Mouse (Mus musculus) megakaryocyte, embryonic 14.5 days (primary cell): ENCODE measurements around the gene Lgals8. TPM values are rescaled to one million over a fixed set of nuclear protein-coding genes. Genes with fewer than 3 reads are reported as not detected.
"Not testable (repeated sequence)": the region's sequence is repeated elsewhere in the genome, so short reads cannot be mapped to it uniquely, and the experiment has no call there.

ENCODE experiments used
- H3K27me3 ChIP-seq: replicated peaks from 2 replicates; pipeline ENCODE3; 2012; ENCODE audit warnings: inconsistent platforms
- H3K36me3 ChIP-seq: replicated peaks from 2 replicates; pipeline ENCODE3; 2012; ENCODE audit warnings: low read length, inconsistent platforms, mixed read lengths
- H3K4me1 ChIP-seq: 2 replicates; pipeline ENCODE4 v1.6.1; 2012; ENCODE audit warnings: inconsistent platforms
- H3K4me3 ChIP-seq: replicated peaks from 2 replicates; pipeline ENCODE3; 2012; ENCODE audit warnings: moderate library complexity, mild to moderate bottlenecking, inconsistent platforms
- H3K9me3 ChIP-seq: 2 replicates; pipeline ENCODE4 v1.6.1; 2012; ENCODE audit warnings: inconsistent platforms
- FLI1 ChIP-seq: IDR thresholded peaks from 2 replicates; pipeline ENCODE4 v1.6.1; 2012; ENCODE audit warnings: low read length, inconsistent platforms, mixed read lengths
- GATA1 ChIP-seq: IDR thresholded peaks from 3 replicates; pipeline ENCODE4 v1.6.1; 2012; ENCODE audit warnings: mixed read lengths, low read length, inconsistent platforms, borderline replicate concordance
- polyA plus RNA-seq: library from polyadenylated mRNA; stranded (reverse); fragments of >175 nt; gene quantifications from 2 replicates; pipeline ENCODE4 v1.2.3, GENCODE M21; 2012; ENCODE audit warnings: low replicate concordance; ENCODE audit not compliant: insufficient read depth

The Lgals8 gene
- polyA plus RNA-seq, 1 experiment = 4.5 TPM

DNA sequence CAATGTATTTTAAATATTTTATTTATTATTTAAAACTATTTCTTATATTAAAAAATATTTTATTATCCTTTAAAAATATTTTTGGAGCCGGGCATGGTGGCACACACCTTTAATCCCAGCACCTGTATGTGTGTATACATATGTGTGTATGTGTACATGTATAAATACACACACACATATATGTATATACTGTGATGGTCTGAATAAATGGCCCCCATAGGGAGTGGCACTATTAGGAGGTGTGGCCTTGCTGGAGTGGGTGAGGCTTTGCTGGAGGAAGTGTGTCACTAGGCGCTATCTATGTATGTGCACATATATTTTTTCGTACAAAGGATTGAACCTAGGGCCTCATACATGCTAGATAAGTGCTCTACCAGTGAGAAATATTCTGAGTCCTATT, 27.8 kb upstream of the Lgals8 start:
- H3K4me3 ChIP-seq = no peak overlapping the region
- peaks cover 1% of the 10 kb centered on the region for H3K27me3 ChIP-seq
- no peaks in the 10 kb centered on the region for H3K36me3 ChIP-seq
- H3K4me1 ChIP-seq = peaks cover 1% of the 10 kb centered on the region
- no peaks in the 10 kb centered on the region for H3K9me3 ChIP-seq
- TF ChIP-seq FLI1 (no peak), GATA1 (no peak)

- Histone ChIP-seq H3K4me3 (no peak overlapping the region), H3K9me3 (no peaks in the 10 kb centered on the region), H3K36me3 (no peaks in the 10 kb centered on the region), H3K27me3 (peaks cover 9% of the 10 kb centered on the region), H3K4me1 (peaks cover 11% of the 10 kb centered on the region)
- TF ChIP-seq FLI1 (no peak), GATA1 (no peak)
These were observed 20.9 kb upstream of the Lgals8 start for GRCm38 (mm10) chr13:12485640-12486039.

- H3K4me3 ChIP-seq = no peak overlapping the region
- H3K9me3 ChIP-seq = no peaks in the 10 kb centered on the region
- H3K27me3 ChIP-seq = peaks cover 9% of the 10 kb centered on the region
- H3K36me3 ChIP-seq = no peaks in the 10 kb centered on the region
- peaks cover 11% of the 10 kb centered on the region for H3K4me1 ChIP-seq
- TF ChIP-seq GATA1 (no peak), FLI1 (no peak)
These were observed 20.5 kb upstream of the Lgals8 start for GRCm38 (mm10) chr13:12485197-12485596.

DNA sequence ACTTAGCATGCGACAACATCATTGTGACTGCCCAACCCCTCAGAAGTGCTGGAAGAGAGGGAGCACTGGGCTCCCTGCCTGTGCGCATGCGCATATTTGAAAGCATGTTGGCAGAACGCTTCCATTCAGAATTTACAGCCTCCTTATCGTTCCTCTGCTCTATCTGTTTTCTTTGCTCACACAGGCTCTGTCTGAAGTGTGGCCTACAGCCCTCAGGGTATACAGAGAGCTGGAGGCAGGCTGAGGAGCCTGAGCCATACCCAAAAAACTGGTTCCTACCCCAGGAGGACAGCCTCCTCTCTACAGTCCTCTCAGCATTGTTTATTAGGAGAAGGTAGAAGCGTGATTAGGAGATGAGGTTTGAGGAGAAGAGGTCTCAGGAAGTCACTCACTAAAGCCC, 15.1 kb upstream of the Lgals8 start:
- Histone ChIP-seq H3K9me3 (no peaks in the 10 kb centered on the region), H3K27me3 (peaks cover 5% of the 10 kb centered on the region), H3K36me3 (no peaks in the 10 kb centered on the region), H3K4me3 (no peak overlapping the region), H3K4me1 (peaks cover 9% of the 10 kb centered on the region)
- TF ChIP-seq GATA1 (no peak), FLI1 (no peak)

DNA sequence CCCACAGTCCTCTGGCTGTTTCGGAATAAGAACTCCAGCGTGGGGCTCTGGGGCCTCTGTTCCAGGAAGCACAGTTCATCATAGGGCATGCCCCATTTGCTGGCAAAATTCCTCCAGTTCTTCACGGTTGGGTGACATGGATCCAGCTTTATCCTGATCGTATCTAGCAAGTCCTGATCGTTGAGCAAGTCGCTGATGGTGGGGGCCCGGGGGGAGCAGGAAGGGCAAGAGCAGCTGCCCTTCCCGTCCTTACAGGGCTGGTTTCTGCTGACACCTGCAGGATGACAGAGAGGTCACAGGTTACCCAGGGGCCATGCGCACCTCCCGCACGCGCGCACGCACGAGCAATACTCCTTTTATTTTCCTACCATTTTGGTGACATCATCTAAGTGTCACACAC, 13.6 kb upstream of the Lgals8 start:
- Histone ChIP-seq H3K4me1 (peaks cover 9% of the 10 kb centered on the region), H3K27me3 (peaks cover 5% of the 10 kb centered on the region), H3K4me3 (no peak overlapping the region), H3K9me3 (no peaks in the 10 kb centered on the region), H3K36me3 (no peaks in the 10 kb centered on the region)
- TF ChIP-seq FLI1 = no peak
- TF ChIP-seq GATA1 = no peak

GRCm38 (mm10) chr13:12476886-12477285, 12.1 kb upstream of the Lgals8 start:
- Histone ChIP-seq H3K9me3 (no peaks in the 10 kb centered on the region), H3K4me3 (no peak overlapping the region), H3K36me3 (no peaks in the 10 kb centered on the region), H3K27me3 (peaks cover 10% of the 10 kb centered on the region), H3K4me1 (peaks cover 9% of the 10 kb centered on the region)
- TF ChIP-seq FLI1 (no peak), GATA1 (no peak)

- peaks cover 16% of the 10 kb centered on the region for H3K27me3 ChIP-seq
- H3K4me1 ChIP-seq = peaks cover 9% of the 10 kb centered on the region
- no peak overlapping the region for H3K4me3 ChIP-seq
- no peak for TF ChIP-seq GATA1
- TF ChIP-seq FLI1 = no peak
- H3K36me3 ChIP-seq = no peaks in the 10 kb centered on the region
- H3K9me3 ChIP-seq = no peaks in the 10 kb centered on the region
These were observed 10.5 kb upstream of the Lgals8 start for GRCm38 (mm10) chr13:12475239-12475638.

DNA sequence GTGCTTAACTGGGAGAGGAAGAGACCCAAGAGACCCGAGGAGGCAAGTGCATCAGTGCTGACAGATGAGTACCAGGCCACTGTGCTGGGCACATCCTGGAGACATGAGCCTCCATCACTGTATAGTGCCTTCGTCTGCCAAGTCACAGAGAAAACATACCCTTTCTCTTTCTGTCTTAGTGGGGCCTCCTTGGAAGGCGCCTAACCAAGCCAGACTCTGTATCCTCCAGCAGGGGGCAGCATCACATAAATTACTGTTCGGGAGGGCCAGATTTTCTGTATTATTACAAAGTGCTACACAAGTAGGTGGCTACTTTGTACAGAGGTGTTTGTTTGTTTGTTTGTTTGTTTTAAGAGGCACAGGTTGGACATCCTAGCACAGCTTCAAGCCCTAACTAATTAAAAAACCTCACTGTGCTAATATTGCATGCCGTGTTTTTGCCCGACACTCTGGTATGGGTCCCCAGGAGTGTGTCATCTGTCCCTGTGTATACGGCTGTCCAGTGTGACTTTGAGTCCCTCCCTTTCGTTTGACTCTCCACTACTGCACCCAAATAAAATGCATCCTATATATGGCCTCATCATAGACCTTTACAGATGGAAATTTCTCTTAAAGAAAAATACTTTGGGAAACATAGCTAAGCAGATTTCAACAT, 9.1 kb upstream of the Lgals8 start:
- H3K4me1 ChIP-seq = peaks cover 10% of the 10 kb centered on the region
- TF ChIP-seq FLI1 = no peak
- TF ChIP-seq GATA1 = no peak
- no peaks in the 10 kb centered on the region for H3K36me3 ChIP-seq
- peaks cover 16% of the 10 kb centered on the region for H3K27me3 ChIP-seq
- no peak overlapping the region for H3K4me3 ChIP-seq
- no peaks in the 10 kb centered on the region for H3K9me3 ChIP-seq

- TF ChIP-seq FLI1 (no peak), GATA1 (no peak)
- H3K4me1 ChIP-seq = peaks cover 7% of the 10 kb centered on the region; the same call in 1 of the 2 replicates
- no peak overlapping the region for H3K4me3 ChIP-seq
- peaks cover 14% of the 10 kb centered on the region for H3K27me3 ChIP-seq
- H3K9me3 ChIP-seq = no peaks in the 10 kb centered on the region
- H3K36me3 ChIP-seq = no peaks in the 10 kb centered on the region
These were observed 3.7 kb upstream of the Lgals8 start for GRCm38 (mm10) chr13:12468488-12468887.

DNA sequence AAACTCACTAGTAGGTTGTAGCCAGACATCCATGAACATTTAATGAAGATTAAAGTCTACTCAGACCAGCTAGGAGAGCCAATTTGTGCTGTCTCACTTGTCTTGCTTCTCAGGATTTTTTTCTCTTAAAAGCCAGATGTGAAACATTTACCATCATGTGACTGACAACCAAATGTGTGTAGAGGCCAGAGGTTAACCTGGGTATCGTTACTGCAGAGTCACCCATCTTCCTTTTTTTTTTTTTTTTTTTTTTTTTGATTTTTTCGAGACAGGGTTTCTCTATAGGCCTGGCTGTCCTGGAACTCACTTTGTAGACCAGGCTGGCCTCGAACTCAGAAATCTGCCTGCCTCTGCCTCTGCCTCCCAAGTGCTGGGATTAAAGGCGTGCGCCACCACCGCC, 585 bp downstream of the Lgals8 start:
- not testable (repeated sequence) for H3K36me3 ChIP-seq, H3K27me3 ChIP-seq, H3K9me3 ChIP-seq, H3K4me3 ChIP-seq
- peaks cover 30% of the 10 kb centered on the region for H3K4me1 ChIP-seq

- Histone ChIP-seq H3K4me1 (peaks cover 26% of the 10 kb centered on the region), H3K27me3 (no peaks in the 10 kb centered on the region), H3K4me3 (no peak overlapping the region), H3K36me3 (peaks cover 19% of the 10 kb centered on the region), H3K9me3 (no peaks in the 10 kb centered on the region)
- TF ChIP-seq GATA1 = no peak
- TF ChIP-seq FLI1 = no peak
These were observed 2.1 kb downstream of the Lgals8 start for GRCm38 (mm10) chr13:12462623-12463022.
